Mouse (Mus musculus): ENCODE measurements around the gene Cav3.

Cav3 gene

GRCm38 (mm10) chr6:112494620-112495081, 35.3 kb downstream of the Cav3 start:
- no peak for DNase-seq (ENCODE audit: low spot score in 2 of 2)

GRCm38 (mm10) chr6:112495219-112495618, 35.9 kb downstream of the Cav3 start:
- no peak for DNase-seq (ENCODE audit: low spot score in 2 of 2)

- no peak for DNase-seq (ENCODE audit: low spot score in 2 of 2)
Observed at GRCm38 (mm10) chr6:112496291-112497060, 37.2 kb downstream of the Cav3 start.

DNA sequence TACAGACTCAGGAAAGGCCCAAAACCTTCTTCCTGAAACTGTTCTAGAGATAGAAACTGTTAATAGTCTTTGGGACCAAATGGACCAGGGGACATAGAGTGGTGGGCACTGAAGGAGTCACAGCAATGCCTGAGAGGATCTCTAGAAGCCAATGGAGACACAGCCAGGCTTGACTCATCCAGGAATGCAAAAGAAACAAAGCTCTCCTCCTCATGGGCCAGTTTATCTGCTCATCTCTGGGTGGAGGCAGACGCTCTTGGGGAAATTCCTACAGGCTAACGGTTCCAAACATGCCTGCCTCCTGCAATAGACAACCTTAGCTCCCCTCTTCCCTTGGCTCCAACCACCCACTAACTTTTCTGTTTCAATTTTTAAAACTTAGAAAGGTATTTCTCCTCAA, 38.2 kb downstream of the Cav3 start:
- no peak for DNase-seq (ENCODE audit: low spot score in 2 of 2)

GRCm38 (mm10) chr6:112498716-112499115, 39.4 kb downstream of the Cav3 start:
- DNase-seq (ENCODE audit: low spot score in 2 of 2): no peak

DNA sequence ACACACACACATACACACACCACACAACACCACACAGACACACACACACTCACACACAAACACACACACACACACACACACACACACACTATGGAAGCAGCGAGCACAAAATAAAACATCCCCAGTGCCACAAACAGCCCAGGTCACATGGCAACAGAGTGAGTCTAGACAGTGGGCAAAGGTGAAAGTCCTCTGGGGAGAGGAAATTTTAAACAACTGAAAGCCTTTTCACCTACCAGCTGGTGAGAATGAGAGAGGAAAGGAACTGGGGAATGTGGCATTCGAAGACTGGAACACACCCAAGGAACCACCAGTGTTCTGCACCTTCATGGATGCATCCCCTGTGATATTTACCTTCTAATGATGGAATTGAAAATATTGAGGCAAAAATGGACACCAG, 40.2 kb downstream of the Cav3 start:
- no peak for DNase-seq (ENCODE audit: low spot score in 2 of 2)

GRCm38 (mm10) chr6:112501156-112501555, 41.9 kb downstream of the Cav3 start:
- no peak for DNase-seq (ENCODE audit: low spot score in 2 of 2)

DNA sequence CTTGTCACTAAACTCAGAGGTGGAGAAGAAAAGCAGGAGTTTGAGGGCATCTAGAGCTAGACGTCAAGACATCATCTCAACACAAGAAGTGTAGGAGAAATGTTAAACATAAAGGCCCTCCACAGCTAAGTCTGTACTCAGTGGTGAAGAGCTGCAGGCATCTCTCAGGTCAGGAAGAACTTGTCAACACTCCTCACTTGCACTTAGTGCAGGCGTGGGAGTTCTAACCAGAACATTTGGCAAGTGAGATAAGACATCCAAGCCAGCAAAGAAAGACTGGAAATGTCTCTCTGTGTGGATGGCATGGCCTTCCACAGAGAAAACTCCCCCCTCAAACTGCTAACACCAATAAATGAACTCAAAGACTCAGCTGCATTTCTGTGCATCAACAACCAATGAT, 48.3 kb downstream of the Cav3 start:
- peak in 1 of 2 experiments; percentile 45 for DNase-seq (ENCODE audit: low spot score in 2 of 2)

DNA sequence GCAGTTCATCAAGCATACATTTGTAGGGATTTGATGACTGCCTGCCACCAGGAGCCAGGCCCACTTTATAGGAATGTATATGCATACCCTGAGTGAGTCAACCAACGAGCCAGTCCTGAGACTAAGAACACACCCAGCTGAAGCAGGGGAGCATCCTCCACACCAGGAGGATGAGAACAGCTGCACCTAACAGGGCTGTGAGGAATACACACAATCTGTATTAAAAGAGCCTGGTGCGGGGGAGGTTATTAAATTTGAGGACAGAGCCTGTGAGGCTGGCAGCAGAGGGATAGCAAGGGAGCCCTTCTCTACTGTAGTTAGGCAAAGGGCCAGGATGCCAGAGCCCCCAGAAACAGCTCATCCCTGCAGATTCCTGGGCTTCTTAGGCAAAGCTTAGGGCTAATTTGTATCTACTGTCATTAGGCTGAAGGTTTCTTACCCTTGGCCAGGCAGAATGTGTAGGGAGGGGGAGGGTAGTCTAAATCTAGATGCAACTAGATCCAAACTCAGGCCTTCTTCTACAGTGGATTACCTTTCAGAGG, 50.4 kb downstream of the Cav3 start:
- no peak for DNase-seq (ENCODE audit: low spot score in 2 of 2)

GRCm38 (mm10) chr6:112510346-112510745, 51.0 kb downstream of the Cav3 start:
- peak in 1 of 2 experiments; percentile 16 for DNase-seq (ENCODE audit: low spot score in 2 of 2)

- DNase-seq (ENCODE audit: low spot score in 2 of 2): no peak
Observed at GRCm38 (mm10) chr6:112514591-112514990, 55.3 kb downstream of the Cav3 start.

DNA sequence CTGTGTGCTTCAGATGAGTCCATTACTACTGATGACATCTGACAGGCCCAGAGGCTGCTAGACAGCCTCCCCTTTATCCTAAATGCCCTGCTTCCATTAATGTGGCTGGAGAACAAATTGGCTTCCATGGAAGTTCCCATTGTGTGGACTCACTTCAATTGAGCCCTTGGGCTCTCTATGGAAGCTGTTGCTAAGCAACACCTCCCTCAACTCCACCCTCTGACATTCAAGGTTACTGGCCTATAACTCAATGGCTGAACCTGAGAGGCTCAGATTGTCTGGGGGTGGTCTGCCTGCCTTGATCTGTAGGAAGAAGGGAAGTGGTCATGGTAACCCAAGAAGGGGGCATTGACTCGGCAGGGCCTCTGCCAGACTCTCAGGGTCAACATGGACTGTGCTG, 57.2 kb downstream of the Cav3 start:
- DNase-seq (ENCODE audit: low spot score in 2 of 2): no peak

DNA sequence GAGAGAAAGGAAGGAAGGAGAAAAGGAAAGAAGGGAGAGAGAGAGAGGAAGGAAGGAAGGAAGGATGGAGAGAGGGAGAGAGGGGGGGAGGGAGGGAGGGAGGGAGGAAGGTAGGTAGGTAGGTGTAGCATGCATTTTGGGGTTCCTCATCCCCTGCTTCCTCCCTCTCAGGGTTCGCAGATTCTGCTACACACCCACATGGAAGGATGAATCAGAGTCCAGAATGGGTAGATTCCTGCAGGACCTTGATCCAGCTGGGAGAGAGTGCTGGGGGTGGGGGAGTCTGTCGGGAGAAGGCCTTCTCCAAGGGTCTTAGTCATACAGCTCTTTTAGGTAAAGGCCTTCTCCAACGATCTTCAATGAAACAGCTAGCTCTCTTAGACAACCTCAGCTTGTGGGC, 58.3 kb downstream of the Cav3 start:
- no peak for DNase-seq (ENCODE audit: low spot score in 2 of 2)

DNA sequence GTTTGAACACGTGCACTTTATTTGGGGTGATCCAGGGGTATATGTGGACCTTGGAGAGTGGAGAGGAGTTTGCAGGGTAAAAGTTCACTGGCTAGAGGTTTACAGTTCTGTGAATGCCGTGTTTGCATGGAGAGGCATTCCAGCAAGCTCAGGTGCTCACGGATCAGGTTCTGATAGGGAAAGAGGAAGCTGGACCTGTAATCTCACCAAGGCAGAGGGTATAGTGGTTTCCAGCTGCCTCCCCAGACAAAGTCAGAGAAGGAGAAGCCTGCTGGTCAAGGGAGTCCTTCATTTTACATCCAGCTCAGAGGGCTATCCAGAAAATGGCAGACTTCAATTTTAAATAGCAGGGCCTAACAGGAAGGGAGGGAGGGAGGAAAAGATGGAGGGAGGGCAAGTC, 58.7 kb downstream of the Cav3 start:
- no peak for DNase-seq (ENCODE audit: low spot score in 2 of 2)

All from frontal cortex, postnatal 36 days (tissue).